Mouse (Mus musculus) stomach, postnatal 0 days (tissue): ENCODE measurements around the gene 1700016D06Rik.

ENCODE experiments used
- CTCF ChIP-seq: IDR thresholded peaks from 2 replicates; pipeline ENCODE4 v1.5.1; 2016; ENCODE audit warnings: antibody characterized with exemption, low read depth, mild to moderate bottlenecking, moderate library complexity
- EP300 ChIP-seq: optimal IDR thresholded peaks from 2 replicates; pipeline ENCODE3; 2016; ENCODE audit warnings: antibody characterized with exemption

GRCm38 (mm10) chr8:11640606-11641005 lies 60.3 kb downstream of the 1700016D06Rik start:
- TF ChIP-seq CTCF = no peak
- no peak for TF ChIP-seq EP300
